Mouse (Mus musculus): ENCODE measurements around the gene H2-D1. TPM values are rescaled to one million over a fixed set of nuclear protein-coding genes. Genes with fewer than 3 reads are reported as not detected.
A peak's percentile ranks its signal among the peaks of the same experiment; 100 is the strongest.
"Not testable (repeated sequence)": the region's sequence is repeated elsewhere in the genome, so short reads cannot be mapped to it uniquely, and the experiment has no call there.

The H2-D1 gene
- polyA plus RNA-seq, 1 experiment = 38.3 TPM

DNA sequence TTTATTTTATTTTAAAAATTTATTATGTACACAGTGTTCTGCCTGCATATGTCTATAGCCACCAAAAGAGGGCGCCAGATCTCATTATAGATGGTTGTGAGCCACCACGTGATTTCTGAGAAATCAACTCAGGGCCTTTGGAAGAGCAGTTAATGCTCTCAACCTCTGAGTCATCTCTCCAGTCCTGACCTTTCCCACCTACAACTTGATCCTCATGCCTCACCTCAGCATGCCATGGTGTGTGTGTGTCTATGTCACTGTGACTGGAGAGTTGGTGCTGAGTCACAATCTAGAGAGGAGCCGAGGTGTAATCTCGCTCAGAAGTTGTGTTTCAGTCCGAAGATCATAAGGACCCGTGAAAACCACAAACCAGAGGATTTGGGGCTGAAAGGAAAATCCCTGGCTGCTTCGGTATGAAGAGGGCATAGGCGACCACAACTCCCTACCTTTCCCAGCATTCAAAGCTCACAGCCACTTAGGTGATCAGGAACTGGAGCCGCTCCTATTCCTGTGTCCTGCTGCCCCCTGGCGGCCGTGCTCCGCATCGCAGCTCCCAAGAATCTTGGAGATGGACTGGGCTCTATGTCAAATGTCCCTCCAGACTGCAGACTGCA, 39.2 kb downstream of the H2-D1 start:
- Histone ChIP-seq H3K4me3 (peak overlapping the region; percentile 3), H3K36me3 (ENCODE audit: control insufficient read depth, insufficient read depth) (no peaks in the 10 kb centered on the region), H3K79me2 (ENCODE audit: control insufficient read depth, insufficient read depth) (no peaks in the 10 kb centered on the region), H3K4me2 (ENCODE audit: low read depth) (peak overlapping the region; percentile 88), H3ac (ENCODE audit: control insufficient read depth, insufficient read length) (no peak overlapping the region), H3K27me3 (ENCODE audit: control insufficient read depth, insufficient read depth, insufficient read length) (peaks cover 19% of the 10 kb centered on the region)
- TF ChIP-seq E2F4 (IDR thresholded peaks at IDR 0.05; ENCODE audit: insufficient read depth) (no peak), MAX (IDR thresholded peaks at IDR 0.05; ENCODE audit: low read depth) (no peak), SRF (IDR thresholded peaks at IDR 0.05; ENCODE audit: control insufficient read depth, insufficient read length, low read depth) (no peak), USF1 (IDR thresholded peaks at IDR 0.05; ENCODE audit: low read depth) (peak; percentile 94), POLR2A (IDR thresholded peaks at IDR 0.05; ENCODE audit: insufficient read length, low read depth) (no peak)

DNA sequence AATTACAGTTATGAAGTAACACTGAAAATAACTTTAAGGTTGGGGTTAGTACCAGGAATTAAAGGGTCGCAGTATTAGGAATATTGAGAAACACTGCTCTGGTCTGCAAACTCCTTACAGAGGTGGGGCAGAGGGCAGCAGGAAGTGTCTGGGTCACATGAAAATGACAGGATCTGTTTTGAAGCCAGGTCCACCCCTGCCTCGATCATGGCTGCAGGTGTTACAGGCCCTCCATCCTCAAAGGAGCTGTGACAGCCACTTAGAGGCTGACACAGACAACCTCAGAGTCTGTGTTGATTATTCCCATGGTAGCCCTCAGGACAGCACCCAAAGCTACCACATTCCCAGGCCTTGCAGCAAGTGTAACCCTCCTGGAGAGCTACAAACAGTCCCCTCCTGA, 40.7 kb downstream of the H2-D1 start:
- H3K79me2 ChIP-seq (ENCODE audit: control insufficient read depth, insufficient read depth) = no peaks in the 10 kb centered on the region
- no peak overlapping the region for H3ac ChIP-seq (ENCODE audit: control insufficient read depth, insufficient read length)
- no peak overlapping the region for H3K4me3 ChIP-seq
- no peak overlapping the region for H3K4me2 ChIP-seq (ENCODE audit: low read depth)
- peaks cover 30% of the 10 kb centered on the region for H3K27me3 ChIP-seq (ENCODE audit: control insufficient read depth, insufficient read depth, insufficient read length)
- TF ChIP-seq CEBPB (IDR thresholded peaks at IDR 0.05; ENCODE audit: insufficient read depth, poor library complexity, severe bottlenecking) (no peak), SRF (IDR thresholded peaks at IDR 0.05; ENCODE audit: control insufficient read depth, insufficient read length, low read depth) (no peak), MAX (IDR thresholded peaks at IDR 0.05; ENCODE audit: low read depth) (no peak), POLR2A (IDR thresholded peaks at IDR 0.05; ENCODE audit: insufficient read length, low read depth) (no peak), MYOD1 (IDR thresholded peaks at IDR 0.05; ENCODE audit: control insufficient read depth in 1 of 3, insufficient read length in 2 of 3, low read depth in 2 of 3) (no peak), TCF12 (IDR thresholded peaks at IDR 0.05; ENCODE audit: insufficient read depth, poor library complexity, severe bottlenecking) (no peak), E2F4 (IDR thresholded peaks at IDR 0.05; ENCODE audit: insufficient read depth) (no peak), MYOG (IDR thresholded peaks at IDR 0.05; ENCODE audit: control insufficient read depth in 1 of 3, insufficient read depth in 1 of 3, insufficient read length in 2 of 3, low read depth in 2 of 3) (no peak), REST (IDR thresholded peaks at IDR 0.05; ENCODE audit: insufficient read depth, insufficient read length) (no peak), USF1 (IDR thresholded peaks at IDR 0.05; ENCODE audit: low read depth) (no peak), TCF3 (IDR thresholded peaks at IDR 0.05; ENCODE audit: insufficient read length, low read depth) (no peak)
- H3K36me3 ChIP-seq (ENCODE audit: control insufficient read depth, insufficient read depth) = no peaks in the 10 kb centered on the region

DNA sequence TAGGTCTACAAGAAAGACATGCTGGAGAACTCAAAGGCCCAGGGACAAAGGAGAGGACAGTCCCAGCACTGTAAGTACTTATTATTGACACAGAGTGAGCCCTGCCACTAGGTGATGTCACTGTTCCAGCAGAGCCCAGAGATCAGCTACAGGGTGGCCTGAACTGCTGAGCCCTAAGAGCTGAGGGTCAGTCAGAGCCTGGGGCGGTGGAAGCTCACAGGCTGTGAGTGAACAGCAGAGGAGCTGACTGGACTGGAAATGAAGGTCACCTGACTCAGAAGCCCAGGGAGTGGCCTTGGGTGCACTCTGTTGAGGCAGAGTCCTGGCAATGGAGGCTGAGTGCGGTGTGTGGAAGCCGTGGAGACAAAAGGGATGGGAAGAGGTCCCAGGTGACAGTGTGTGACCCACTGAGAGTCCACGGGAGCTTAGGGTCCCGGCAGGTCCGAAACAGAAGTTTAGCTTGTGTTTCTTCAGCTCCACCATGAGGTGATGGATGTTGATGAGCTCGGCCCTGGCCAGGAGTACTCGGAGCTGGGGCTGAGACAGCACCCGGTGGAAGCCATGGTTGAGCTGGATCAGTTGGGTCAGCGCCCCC, 41.3 kb downstream of the H2-D1 start:
- H3K36me3 ChIP-seq (ENCODE audit: control insufficient read depth, insufficient read depth) = no peaks in the 10 kb centered on the region
- peaks cover 35% of the 10 kb centered on the region for H3K27me3 ChIP-seq (ENCODE audit: control insufficient read depth, insufficient read depth, insufficient read length)
- H3K4me2 ChIP-seq (ENCODE audit: low read depth) = no peak overlapping the region
- H3ac ChIP-seq (ENCODE audit: control insufficient read depth, insufficient read length) = no peak overlapping the region
- H3K79me2 ChIP-seq (ENCODE audit: control insufficient read depth, insufficient read depth) = no peaks in the 10 kb centered on the region
- H3K4me3 ChIP-seq = no peak overlapping the region
- no peak for TF ChIP-seq MYOD1 (IDR thresholded peaks at IDR 0.05; ENCODE audit: control insufficient read depth in 1 of 3, insufficient read length in 2 of 3, low read depth in 2 of 3)
- TF ChIP-seq POLR2A (IDR thresholded peaks at IDR 0.05; ENCODE audit: insufficient read length, low read depth) = no peak

DNA sequence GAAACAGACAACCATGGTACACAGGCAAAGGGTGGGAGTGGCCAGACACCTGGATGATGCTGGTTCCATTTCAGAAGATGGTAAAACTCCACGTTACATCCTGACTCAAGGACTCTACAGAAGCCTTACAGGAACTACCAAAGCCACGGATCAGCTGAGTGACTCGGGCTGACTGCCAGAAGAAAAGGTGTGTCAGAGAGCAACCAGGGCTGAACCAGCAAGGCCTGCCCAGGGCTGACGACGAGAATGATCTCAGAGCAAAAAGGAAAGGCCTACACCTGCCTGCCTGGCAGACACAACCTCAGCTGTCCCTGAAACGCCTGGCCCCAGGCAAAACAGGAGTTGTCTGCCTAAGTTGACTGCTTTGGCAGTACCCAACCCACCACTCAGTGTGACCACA, 41.9 kb downstream of the H2-D1 start:
- Histone ChIP-seq H3K36me3 (ENCODE audit: control insufficient read depth, insufficient read depth) (no peaks in the 10 kb centered on the region), H3K4me3 (no peak overlapping the region), H3K79me2 (ENCODE audit: control insufficient read depth, insufficient read depth) (no peaks in the 10 kb centered on the region), H3K4me2 (ENCODE audit: low read depth) (no peak overlapping the region), H3K27me3 (ENCODE audit: control insufficient read depth, insufficient read depth, insufficient read length) (peaks cover 35% of the 10 kb centered on the region), H3ac (ENCODE audit: control insufficient read depth, insufficient read length) (no peak overlapping the region)
- TF ChIP-seq CEBPB (IDR thresholded peaks at IDR 0.05; ENCODE audit: insufficient read depth, poor library complexity, severe bottlenecking) = no peak

DNA sequence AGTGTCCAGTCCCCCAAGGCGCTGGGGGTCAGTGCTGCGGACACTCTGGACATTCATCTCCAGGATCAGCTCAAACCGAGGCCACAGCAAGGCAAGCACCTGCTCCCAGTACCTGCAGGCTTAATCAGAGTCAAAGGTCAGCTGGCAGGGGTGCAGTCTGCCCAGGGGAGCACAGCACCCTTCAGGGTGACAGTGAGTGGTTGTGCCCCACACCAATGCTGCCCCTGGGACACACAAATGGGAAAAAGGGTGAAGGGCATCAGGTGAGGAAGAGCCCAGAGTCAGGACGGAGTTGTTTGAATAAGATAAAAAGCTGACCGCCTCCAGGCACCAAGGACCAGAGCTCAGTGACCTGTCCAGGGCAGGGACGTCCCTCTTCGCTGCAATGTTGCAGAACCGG, 42.4 kb downstream of the H2-D1 start:
- not testable (repeated sequence) for H3K4me2 ChIP-seq (ENCODE audit: low read depth); H3K36me3 ChIP-seq (ENCODE audit: control insufficient read depth, insufficient read depth); H3K79me2 ChIP-seq (ENCODE audit: control insufficient read depth, insufficient read depth); H3ac ChIP-seq (ENCODE audit: control insufficient read depth, insufficient read length); H3K4me3 ChIP-seq
- H3K27me3 ChIP-seq (ENCODE audit: control insufficient read depth, insufficient read depth, insufficient read length) = peaks cover 35% of the 10 kb centered on the region

Other genes with a start within 250 kb of the H2-D1 start
- gene Vwa7, start 246.2 kb upstream of the H2-D1 start, polyA plus RNA-seq (2012; fragmentation: generic; extraction: Trizol) = 0.05 TPM
- gene Sapcd1, start 234.7 kb upstream of the H2-D1 start, polyA plus RNA-seq (2012; fragmentation: generic; extraction: Trizol) = 0.14 TPM
- 2.1 TPM for gene Msh5, start 216.0 kb upstream of the H2-D1 start, polyA plus RNA-seq (2012; fragmentation: generic; extraction: Trizol)
- gene Clic1, start 212.8 kb upstream of the H2-D1 start, polyA plus RNA-seq (2012; fragmentation: generic; extraction: Trizol) = 412 TPM
- gene Ddah2, start 203.7 kb upstream of the H2-D1 start, polyA plus RNA-seq (2012; fragmentation: generic; extraction: Trizol) = 101 TPM
- gene Ly6g6c, start 197.3 kb upstream of the H2-D1 start, polyA plus RNA-seq (2012; fragmentation: generic; extraction: Trizol) = 0.18 TPM
- gene Mpig6b, start 196.5 kb upstream of the H2-D1 start, polyA plus RNA-seq (2012; fragmentation: generic; extraction: Trizol) = not detected
- not detected for gene Ly6g6e, start 185.8 kb upstream of the H2-D1 start, polyA plus RNA-seq (2012; fragmentation: generic; extraction: Trizol)
- not detected for gene Ly6g6d, start 184.7 kb upstream of the H2-D1 start, polyA plus RNA-seq (2012; fragmentation: generic; extraction: Trizol)
- gene Ly6g6f, start 177.1 kb upstream of the H2-D1 start, polyA plus RNA-seq (2012; fragmentation: generic; extraction: Trizol) = not detected
- gene Abhd16a, start 173.5 kb upstream of the H2-D1 start, polyA plus RNA-seq (2012; fragmentation: generic; extraction: Trizol) = 64.7 TPM
- gene Ly6g5c, start 154.5 kb upstream of the H2-D1 start, polyA plus RNA-seq (2012; fragmentation: generic; extraction: Trizol) = not detected
- 0.11 TPM for gene Ly6g5b, start 147.3 kb upstream of the H2-D1 start, polyA plus RNA-seq (2012; fragmentation: generic; extraction: Trizol)
- 17.4 TPM for gene Gpank1, start 141.3 kb upstream of the H2-D1 start, polyA plus RNA-seq (2012; fragmentation: generic; extraction: Trizol)
- gene Csnk2b, start 140.7 kb upstream of the H2-D1 start, polyA plus RNA-seq (2012; fragmentation: generic; extraction: Trizol) = 320 TPM
- 12.8 TPM for gene D17H6S53E, start 136.4 kb upstream of the H2-D1 start, polyA plus RNA-seq (2012; fragmentation: generic; extraction: Trizol)
- gene Apom, start 130.7 kb upstream of the H2-D1 start, polyA plus RNA-seq (2012; fragmentation: generic; extraction: Trizol) = 0.18 TPM
- 271 TPM for gene Bag6, start 127.6 kb upstream of the H2-D1 start, polyA plus RNA-seq (2012; fragmentation: generic; extraction: Trizol)
- 153 TPM for gene Prrc2a, start 97.8 kb upstream of the H2-D1 start, polyA plus RNA-seq (2012; fragmentation: generic; extraction: Trizol)
- not detected for gene Aif1, start 86.7 kb upstream of the H2-D1 start, polyA plus RNA-seq (2012; fragmentation: generic; extraction: Trizol)
- 4.3 TPM for gene Lst1, start 74.3 kb upstream of the H2-D1 start, polyA plus RNA-seq (2012; fragmentation: generic; extraction: Trizol)
- 0.05 TPM for gene Ltb, start 68.3 kb upstream of the H2-D1 start, polyA plus RNA-seq (2012; fragmentation: generic; extraction: Trizol)
- 0.05 TPM for gene Tnf, start 60.7 kb upstream of the H2-D1 start, polyA plus RNA-seq (2012; fragmentation: generic; extraction: Trizol)
- 0.26 TPM for gene Lta, start 57.4 kb upstream of the H2-D1 start, polyA plus RNA-seq (2012; fragmentation: generic; extraction: Trizol)
- gene Gm16181, start 41.9 kb upstream of the H2-D1 start, polyA plus RNA-seq (2012; fragmentation: generic; extraction: Trizol) = 0.18 TPM
- 2.0 TPM for gene Atp6v1g2, start 29.1 kb upstream of the H2-D1 start, polyA plus RNA-seq (2012; fragmentation: generic; extraction: Trizol)
- 27.1 TPM for gene Nfkbil1, start 26.9 kb upstream of the H2-D1 start, polyA plus RNA-seq (2012; fragmentation: generic; extraction: Trizol)
- gene Ddx39b, start 21.0 kb upstream of the H2-D1 start, polyA plus RNA-seq (2012; fragmentation: generic; extraction: Trizol) = 268 TPM
- gene H2-Q1, start 57.7 kb downstream of the H2-D1 start, polyA plus RNA-seq (2012; fragmentation: generic; extraction: Trizol) = 6.6 TPM
- 0.17 TPM for gene H2-Q2, start 79.5 kb downstream of the H2-D1 start, polyA plus RNA-seq (2012; fragmentation: generic; extraction: Trizol)
- 8.3 TPM for gene H2-Q4, start 116.9 kb downstream of the H2-D1 start, polyA plus RNA-seq (2012; fragmentation: generic; extraction: Trizol)
- gene H2-Q6, start 162.1 kb downstream of the H2-D1 start, polyA plus RNA-seq (2012; fragmentation: generic; extraction: Trizol) = not detected
- 0.06 TPM for gene H2-Q7, start 176.4 kb downstream of the H2-D1 start, polyA plus RNA-seq (2012; fragmentation: generic; extraction: Trizol)
- gene H2-Q10, start 207.4 kb downstream of the H2-D1 start, polyA plus RNA-seq (2012; fragmentation: generic; extraction: Trizol) = 0.02 TPM
- not detected for gene Pou5f1, start 243.3 kb downstream of the H2-D1 start, polyA plus RNA-seq (2012; fragmentation: generic; extraction: Trizol)

Data from myocyte (in vitro differentiated cells).